Mouse (Mus musculus): ENCODE data around the gene Ctnnd2. TPM values are rescaled to one million over a fixed set of nuclear protein-coding genes. Genes with fewer than 3 reads are reported as not detected.
A peak's percentile ranks its signal among the peaks of the same experiment; 100 is the strongest.

The Ctnnd2 gene
- total RNA-seq, 2 experiments from 2014 or later, result 268 to 274 TPM

DNA sequence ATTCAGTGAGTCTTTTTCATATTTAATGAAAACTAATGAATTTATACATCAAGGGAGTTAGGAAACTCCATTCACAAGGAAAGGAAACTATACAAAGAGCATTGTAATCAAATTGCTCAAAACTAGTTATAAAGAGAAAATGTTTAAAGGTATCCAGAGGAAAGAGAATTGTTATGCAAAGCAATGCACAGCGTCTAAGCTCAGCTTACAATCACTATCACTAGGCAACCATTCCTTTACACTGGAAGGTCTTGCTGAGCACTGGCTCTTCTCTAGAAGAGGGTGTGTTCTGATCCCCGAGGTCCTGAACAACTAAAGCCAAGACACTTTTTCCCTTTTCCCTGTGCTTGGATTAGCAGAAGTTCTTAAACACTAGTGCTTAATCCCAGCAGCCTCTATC lies 735.6 kb downstream of the Ctnnd2 start:
- DNase-seq (ENCODE audit: low spot score in 2 of 2), result no peak
- intact Hi-C loops (cut with DNase I), result no loop called here

GRCm38 (mm10) chr15:30913360-30913759 lies 741.0 kb downstream of the Ctnnd2 start:
- intact Hi-C loops (cut with DNase I), result no loop called here

DNA sequence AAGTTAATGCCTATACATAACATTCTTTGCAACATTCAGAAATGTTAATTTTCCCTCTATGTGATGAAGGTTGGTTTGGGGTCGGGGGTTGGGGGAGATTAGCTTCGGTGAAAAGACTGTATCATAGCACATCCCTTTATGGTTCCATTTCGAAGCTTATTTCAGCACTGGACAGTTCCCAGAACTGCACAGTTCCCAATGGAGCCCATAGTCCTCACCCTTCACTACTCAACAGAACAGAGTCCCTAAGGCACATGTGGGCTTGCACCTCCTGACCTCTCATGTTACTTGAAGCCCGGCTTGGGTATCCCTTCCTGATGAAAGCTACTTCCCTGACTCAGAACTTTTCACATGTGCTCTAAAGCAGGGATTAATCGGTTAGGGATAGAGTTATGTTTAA lies 753.4 kb downstream of the Ctnnd2 start:
- intact Hi-C loops (cut with DNase I), result loop anchor here (5.0 to 10.0 kb wide), 2 partner anchors 226 to 339 kb away; no protein-coding TSS in a partner anchor

More at GRCm38 (mm10) chr15:30913360-30913759, 741.0 kb downstream of the Ctnnd2 start:
- DNase-seq (ENCODE audit: low spot score in 2 of 2), result no peak

DNA sequence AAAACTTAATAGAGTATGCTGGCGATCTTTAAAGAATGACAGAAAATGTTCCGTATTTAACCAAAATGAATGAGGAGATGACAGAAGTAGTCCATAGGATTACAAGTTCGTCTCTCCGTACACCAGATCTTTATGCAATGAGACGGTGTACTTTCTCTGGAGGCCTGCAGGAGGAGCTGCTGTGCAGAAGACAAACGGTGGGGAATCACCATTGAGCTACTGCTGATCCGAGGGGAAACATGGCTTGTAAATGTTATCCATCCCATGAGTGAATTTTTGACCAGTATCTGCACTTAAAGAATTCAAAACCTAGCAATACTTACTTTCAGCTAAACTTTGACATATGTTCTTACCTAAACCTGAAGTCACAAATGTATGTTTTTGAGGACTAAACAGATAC lies 755.2 kb downstream of the Ctnnd2 start:
- no peak for DNase-seq (ENCODE audit: low spot score in 2 of 2)
- intact Hi-C loops (cut with DNase I), result loop anchor here (5.0 to 10.0 kb wide), 2 partner anchors 225 to 337 kb away; no protein-coding TSS in a partner anchor

More for the DNA sequence above, 753.4 kb downstream of the Ctnnd2 start:
- no peak for DNase-seq (ENCODE audit: low spot score in 2 of 2)

DNA sequence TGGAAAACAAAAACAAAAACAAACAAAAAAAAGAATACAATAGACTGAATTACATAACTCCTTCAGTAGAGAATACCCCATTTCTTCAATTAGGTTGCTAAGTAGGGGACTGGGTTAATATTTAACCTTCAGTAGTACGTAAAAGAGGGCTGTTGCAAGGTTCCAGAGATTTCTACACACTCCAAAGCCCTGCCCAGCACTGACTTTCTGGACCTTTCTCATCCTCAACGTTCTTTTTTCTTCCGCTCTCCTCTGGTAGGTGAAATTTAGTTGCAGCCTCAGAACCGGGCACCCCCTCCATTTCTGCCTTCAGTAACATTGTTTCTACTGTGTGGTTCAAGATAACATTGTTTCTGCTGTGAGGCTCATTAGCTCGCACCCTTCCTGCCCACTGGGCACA lies 759.5 kb downstream of the Ctnnd2 start:
- intact Hi-C loops (cut with DNase I), result no loop called here
- no peak for DNase-seq (ENCODE audit: low spot score in 2 of 2)

DNA sequence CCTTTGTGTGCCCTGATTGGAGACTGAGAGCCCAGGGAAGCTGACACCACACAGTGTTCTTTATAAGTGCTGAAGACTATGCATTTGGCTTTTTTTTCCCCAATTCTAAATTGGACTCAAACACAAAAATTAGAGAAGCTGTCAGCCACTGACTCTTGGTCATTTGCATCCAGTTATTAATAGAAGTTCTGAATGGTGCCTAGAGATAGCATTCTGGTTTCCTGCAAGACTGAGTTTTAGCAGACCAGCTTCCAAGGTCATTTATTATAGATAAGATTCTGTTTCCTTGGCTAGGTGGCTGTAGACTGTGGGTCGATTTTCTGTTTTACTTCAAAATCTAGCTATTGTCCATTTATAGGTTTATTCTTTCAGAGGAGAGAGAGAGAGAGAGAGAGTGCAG lies 773.5 kb downstream of the Ctnnd2 start:
- no peak for DNase-seq (ENCODE audit: low spot score in 2 of 2)
- intact Hi-C loops (cut with DNase I), result no loop called here

DNA sequence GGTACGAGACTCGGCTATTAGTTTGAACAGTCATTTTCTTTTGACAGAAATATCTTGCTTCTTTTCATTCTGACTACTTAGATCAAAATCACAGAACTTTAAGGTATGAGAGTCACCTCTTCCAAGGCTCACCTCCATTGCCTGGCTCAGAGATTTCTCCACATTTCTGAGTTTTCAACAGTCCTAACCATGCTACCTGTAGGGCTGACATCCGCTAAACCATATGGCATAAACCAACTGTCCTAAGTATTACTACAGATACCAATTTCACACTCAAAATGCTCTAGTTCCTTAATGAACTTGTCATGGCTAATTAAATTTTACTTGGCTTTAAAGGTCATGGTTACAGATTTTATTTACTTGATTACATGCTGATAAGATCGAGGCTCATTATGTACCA lies 786.1 kb downstream of the Ctnnd2 start:
- DNase-seq (ENCODE audit: low spot score in 2 of 2), result no peak
- intact Hi-C loops (cut with DNase I), result no loop called here

- no peak for DNase-seq (ENCODE audit: low spot score in 2 of 2)
- intact Hi-C loops (cut with DNase I), result no loop called here
These were observed 790.2 kb downstream of the Ctnnd2 start for GRCm38 (mm10) chr15:30962421-30963160.

GRCm38 (mm10) chr15:30964046-30964445 lies 791.7 kb downstream of the Ctnnd2 start:
- DNase-seq (ENCODE audit: low spot score in 2 of 2), result no peak
- intact Hi-C loops (cut with DNase I), result no loop called here

DNA sequence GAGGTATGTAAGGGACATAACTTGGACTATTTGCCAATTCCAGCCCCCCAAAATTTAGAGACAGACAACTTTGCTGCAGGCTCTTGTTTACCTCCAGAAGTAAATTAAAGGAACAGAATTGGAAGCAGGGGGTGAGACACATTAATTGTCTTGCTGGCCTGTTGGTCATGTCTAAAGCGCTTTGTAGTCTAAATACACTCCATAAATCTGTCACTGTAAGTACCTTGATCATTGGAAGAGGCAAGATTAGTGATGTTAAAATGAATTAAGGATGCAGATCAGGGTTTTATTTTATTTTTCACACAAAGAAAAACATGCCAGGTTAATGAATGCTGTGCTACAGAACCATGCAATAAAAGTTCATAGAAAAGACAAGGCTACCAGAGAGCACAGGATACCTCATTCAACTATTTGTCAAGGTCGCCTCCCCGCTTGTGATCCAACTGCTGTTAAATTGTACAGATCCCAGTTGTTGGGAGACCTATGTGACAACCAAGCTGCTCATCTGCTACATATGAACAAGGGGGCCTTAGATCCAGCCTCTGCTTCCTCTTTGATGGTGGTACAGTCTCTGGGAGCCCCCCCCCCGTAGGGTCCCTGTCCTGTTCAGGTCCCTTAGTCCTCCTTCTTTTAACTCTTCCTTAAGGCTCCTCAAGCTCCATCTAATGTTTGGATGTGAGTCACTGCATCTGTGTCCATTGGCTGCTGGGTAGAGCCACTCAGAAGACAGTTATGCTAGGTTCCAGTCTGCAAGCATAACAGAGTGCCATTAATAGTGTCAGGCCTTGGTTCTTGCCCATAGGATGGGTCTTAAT lies 792.7 kb downstream of the Ctnnd2 start:
- intact Hi-C loops (cut with DNase I), result no loop called here

DNA sequence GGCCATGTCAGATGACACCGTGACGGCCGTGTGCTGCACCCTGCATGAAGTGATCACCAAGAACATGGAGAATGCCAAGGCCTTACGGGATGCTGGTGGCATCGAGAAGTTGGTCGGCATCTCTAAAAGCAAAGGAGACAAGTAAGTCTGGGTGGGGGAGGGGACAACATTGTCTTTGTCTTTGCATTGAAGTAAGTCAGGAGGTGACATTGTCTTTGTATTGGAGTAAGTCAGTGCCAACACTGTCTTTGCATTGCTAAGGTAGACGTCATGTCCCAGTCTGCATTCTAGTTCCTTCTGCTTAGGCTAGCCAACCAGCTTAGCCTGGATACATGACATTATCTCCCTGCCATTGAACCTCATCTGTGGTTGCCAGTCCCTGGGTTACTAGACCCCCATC lies 794.4 kb downstream of the Ctnnd2 start:
- no peak for DNase-seq (ENCODE audit: low spot score in 2 of 2)
- intact Hi-C loops (cut with DNase I), result no loop called here

More for the DNA sequence above, 792.7 kb downstream of the Ctnnd2 start:
- DNase-seq (ENCODE audit: low spot score in 2 of 2), result no peak

GRCm38 (mm10) chr15:30974436-30974835 lies 802.0 kb downstream of the Ctnnd2 start:
- intact Hi-C loops (cut with DNase I), result no loop called here
- no peak for DNase-seq (ENCODE audit: low spot score in 2 of 2)

GRCm38 (mm10) chr15:30974991-30975775 lies 802.8 kb downstream of the Ctnnd2 start:
- intact Hi-C loops (cut with DNase I), result no loop called here
- peak; percentile 41 for DNase-seq (ENCODE audit: low spot score in 2 of 2)

DNA sequence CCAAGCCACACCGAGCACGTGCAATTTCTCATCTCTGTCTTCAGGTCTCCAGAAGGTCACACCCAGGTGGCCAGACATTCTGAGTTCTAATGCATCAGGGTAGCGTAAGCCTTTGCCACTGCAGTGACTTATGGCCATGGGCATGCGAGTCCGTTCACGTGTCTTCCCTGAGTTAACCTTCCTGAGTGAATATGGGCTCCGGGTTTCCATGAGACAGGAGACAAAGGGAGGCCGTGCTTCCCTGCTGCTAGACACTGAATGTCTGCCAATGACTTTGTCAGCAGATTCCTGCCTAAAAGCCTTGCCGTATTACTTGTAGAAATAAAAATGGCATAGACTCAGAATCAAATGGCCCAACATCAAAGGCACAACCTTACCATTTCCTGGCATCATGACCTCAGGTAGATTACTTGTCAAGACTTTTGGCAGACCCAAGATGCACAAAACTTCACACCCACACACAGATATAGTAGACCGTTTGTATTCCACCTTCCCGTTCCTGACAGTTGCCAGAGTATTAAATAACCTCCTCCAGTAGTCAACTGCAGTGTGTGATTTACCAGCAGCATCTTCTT lies 804.9 kb downstream of the Ctnnd2 start:
- intact Hi-C loops (cut with DNase I), result no loop called here
- DNase-seq (ENCODE audit: low spot score in 2 of 2), result no peak

DNA sequence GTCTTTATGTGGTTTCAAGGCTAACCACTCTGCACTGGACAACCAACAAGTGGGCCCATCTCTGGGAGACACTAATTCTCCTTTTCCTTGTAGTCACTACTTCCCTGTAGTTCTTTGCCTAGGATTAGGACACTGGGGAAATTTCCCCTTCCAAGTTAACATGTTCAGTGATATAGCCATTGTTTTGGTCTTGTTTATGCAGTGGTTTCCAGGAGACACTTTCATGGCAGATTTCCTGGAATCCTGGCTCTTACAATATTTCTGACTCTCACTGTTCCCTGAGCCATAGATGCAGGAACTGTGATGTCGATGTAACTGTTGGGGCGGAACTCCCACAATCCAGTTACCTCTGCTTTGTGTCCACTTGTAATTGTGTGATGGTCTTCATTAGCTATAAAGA lies 814.5 kb downstream of the Ctnnd2 start:
- intact Hi-C loops (cut with DNase I), result no loop called here
- no peak for DNase-seq (ENCODE audit: low spot score in 2 of 2)

GRCm38 (mm10) chr15:30990421-30991252 lies 818.2 kb downstream of the Ctnnd2 start:
- intact Hi-C loops (cut with DNase I), result no loop called here
- no peak for DNase-seq (ENCODE audit: low spot score in 2 of 2)

GRCm38 (mm10) chr15:30992357-30992756 lies 820.0 kb downstream of the Ctnnd2 start:
- intact Hi-C loops (cut with DNase I), result no loop called here

GRCm38 (mm10) chr15:30992901-30993300 lies 820.5 kb downstream of the Ctnnd2 start:
- intact Hi-C loops (cut with DNase I), result no loop called here
- DNase-seq (ENCODE audit: low spot score in 2 of 2), result no peak

More at GRCm38 (mm10) chr15:30992357-30992756, 820.0 kb downstream of the Ctnnd2 start:
- DNase-seq (ENCODE audit: low spot score in 2 of 2), result peak in 1 of 2 experiments; percentile 32

GRCm38 (mm10) chr15:30995346-30995745 lies 823.0 kb downstream of the Ctnnd2 start:
- no peak for DNase-seq (ENCODE audit: low spot score in 2 of 2)
- intact Hi-C loops (cut with DNase I), result no loop called here
